In the genomic region with DNA sequence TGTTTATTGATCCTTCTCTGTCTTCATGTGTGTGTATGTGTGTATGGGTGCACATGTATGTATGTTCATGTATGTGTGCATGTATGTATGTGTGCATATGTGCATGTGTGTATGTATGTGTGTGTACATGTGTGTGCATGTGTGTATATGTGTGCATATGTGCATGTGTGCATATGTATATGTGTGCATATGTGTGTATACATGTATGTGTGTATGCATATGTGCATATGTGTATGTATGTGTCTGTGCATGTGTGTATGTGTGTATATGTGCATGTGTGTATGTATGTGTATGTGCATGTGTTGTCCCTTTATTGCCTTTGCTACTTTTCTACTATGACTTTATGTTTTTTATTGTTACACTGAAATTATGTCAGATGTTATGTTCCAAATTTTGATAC, we compare ENCODE assay signal across 1 mouse cellular context.
TF ChIP-seq lines count a peak whose summit lies in the region.

No protein-coding gene starts in this region.

TF ChIP-seq in MEL, 35 proteins besides CTCF, POLR2A, EP300 and RAD21:
- TF ChIP-seq CHD1 (IDR thresholded peaks at IDR 0.05; ENCODE audit: low read depth, low read length) (no peak), POLR2AphosphoS5 (IDR thresholded peaks at IDR 0.05; ENCODE audit: borderline replicate concordance, low read depth, low read length) (peak; percentile 94; the same call in 1 of the 2 replicates)
